Mouse (Mus musculus): ENCODE data around the gene Mki67. TPM values are rescaled to one million over a fixed set of nuclear protein-coding genes. Genes with fewer than 3 reads are reported as not detected.
A peak's percentile ranks its signal among the peaks of the same experiment; 100 is the strongest.

Gene Mki67
- polyA plus RNA-seq, 1 experiment from 2014 or later = 65.6 TPM

DNA sequence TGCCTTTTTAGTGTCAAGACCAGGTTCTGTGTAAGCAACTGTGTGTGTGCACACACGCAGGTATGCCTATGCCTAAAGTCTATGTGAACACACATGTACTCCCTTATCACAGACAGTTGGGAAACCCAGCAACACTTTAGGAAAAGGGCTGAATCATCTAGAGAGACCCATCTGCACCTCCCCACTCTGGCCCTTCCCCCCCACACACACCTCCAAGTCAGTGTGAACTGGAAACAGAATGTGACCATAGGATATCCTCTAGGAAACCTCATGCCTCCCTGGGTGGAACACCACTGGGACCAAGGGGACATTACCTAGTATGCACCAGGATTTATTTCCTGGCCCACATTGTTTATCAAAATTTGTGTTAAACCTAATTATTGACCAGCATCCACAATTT, 66.9 kb downstream of the Mki67 start:
- whole genome bisulfite sequencing = 86% methylated on average over 1 of the region's 1 CpGs
- Histone ChIP-seq H3K9me3 (replicated peaks; ENCODE audit: control insufficient read depth, low read length) (no peaks in the 10 kb centered on the region), H3K4me2 (ENCODE audit: low read depth, low read length) (no peak overlapping the region), H3K4me3 (ENCODE audit: low read depth, low read length) (no peak overlapping the region), H3K36me3 (replicated peaks; ENCODE audit: control insufficient read depth, insufficient read depth, low read depth, low read length) (no peaks in the 10 kb centered on the region), H3K27ac (replicated peaks; ENCODE audit: low read depth, low read length) (no peak overlapping the region), H3K9ac (replicated peaks; ENCODE audit: low read length) (no peak overlapping the region), H3K27me3 (ENCODE audit: control insufficient read depth, insufficient read depth, low read length) (no peaks in the 10 kb centered on the region), H3K4me1 (ENCODE audit: control insufficient read depth, insufficient read depth, low read length) (no peaks in the 10 kb centered on the region)
- ATAC-seq (replicated peaks; ENCODE audit: insufficient number of reproducible peaks, low FRiP score, low TSS enrichment, low read depth) (no peak), DNase-seq (ENCODE audit: low spot score) (no peak)

DNA sequence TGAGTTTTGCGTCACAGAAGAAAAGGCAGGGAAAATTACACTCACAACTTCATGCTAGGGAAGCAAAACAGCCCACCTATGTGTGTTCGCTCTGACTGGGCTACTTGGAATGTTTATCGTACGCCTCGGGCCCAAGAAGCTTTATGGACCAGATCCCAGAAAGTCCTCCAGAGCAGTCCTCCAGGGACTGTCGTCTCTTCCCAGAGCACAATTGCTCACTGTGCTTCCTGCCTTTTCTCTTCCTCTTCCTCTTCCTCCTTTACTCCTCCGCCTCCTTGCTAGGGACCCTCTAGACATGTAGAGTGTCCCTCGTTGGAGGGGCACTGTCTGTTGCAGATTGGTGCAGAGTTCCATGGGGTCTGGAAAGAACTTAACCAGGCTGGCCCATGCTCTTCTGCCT, 67.3 kb downstream of the Mki67 start:
- Histone ChIP-seq H3K4me2 (ENCODE audit: low read depth, low read length) (no peak overlapping the region), H3K27me3 (ENCODE audit: control insufficient read depth, insufficient read depth, low read length) (no peaks in the 10 kb centered on the region), H3K9ac (replicated peaks; ENCODE audit: low read length) (no peak overlapping the region), H3K4me3 (ENCODE audit: low read depth, low read length) (no peak overlapping the region), H3K9me3 (replicated peaks; ENCODE audit: control insufficient read depth, low read length) (no peaks in the 10 kb centered on the region), H3K27ac (replicated peaks; ENCODE audit: low read depth, low read length) (no peak overlapping the region), H3K36me3 (replicated peaks; ENCODE audit: control insufficient read depth, insufficient read depth, low read depth, low read length) (no peaks in the 10 kb centered on the region), H3K4me1 (ENCODE audit: control insufficient read depth, insufficient read depth, low read length) (no peaks in the 10 kb centered on the region)
- ATAC-seq (replicated peaks; ENCODE audit: insufficient number of reproducible peaks, low FRiP score, low TSS enrichment, low read depth) (no peak), DNase-seq (ENCODE audit: low spot score) (no peak)
- WGBS = 91% methylated on average over 8 of the region's 8 CpGs

GRCm38 (mm10) chr7:135646976-135647375, 69.2 kb downstream of the Mki67 start:
- H3K9ac ChIP-seq (replicated peaks; ENCODE audit: low read length) = no peak overlapping the region
- no peak overlapping the region for H3K4me2 ChIP-seq (ENCODE audit: low read depth, low read length)
- ATAC-seq (replicated peaks; ENCODE audit: insufficient number of reproducible peaks, low FRiP score, low TSS enrichment, low read depth) = no peak
- no peaks in the 10 kb centered on the region for H3K36me3 ChIP-seq (replicated peaks; ENCODE audit: control insufficient read depth, insufficient read depth, low read depth, low read length)
- H3K27me3 ChIP-seq (ENCODE audit: control insufficient read depth, insufficient read depth, low read length) = no peaks in the 10 kb centered on the region
- H3K4me3 ChIP-seq (ENCODE audit: low read depth, low read length) = no peak overlapping the region
- H3K9me3 ChIP-seq (replicated peaks; ENCODE audit: control insufficient read depth, low read length) = no peaks in the 10 kb centered on the region
- DNase-seq (ENCODE audit: low spot score) = no peak
- H3K27ac ChIP-seq (replicated peaks; ENCODE audit: low read depth, low read length) = no peak overlapping the region
- no peaks in the 10 kb centered on the region for H3K4me1 ChIP-seq (ENCODE audit: control insufficient read depth, insufficient read depth, low read length)
- WGBS = 82% methylated on average over 6 of the region's 6 CpGs

DNA sequence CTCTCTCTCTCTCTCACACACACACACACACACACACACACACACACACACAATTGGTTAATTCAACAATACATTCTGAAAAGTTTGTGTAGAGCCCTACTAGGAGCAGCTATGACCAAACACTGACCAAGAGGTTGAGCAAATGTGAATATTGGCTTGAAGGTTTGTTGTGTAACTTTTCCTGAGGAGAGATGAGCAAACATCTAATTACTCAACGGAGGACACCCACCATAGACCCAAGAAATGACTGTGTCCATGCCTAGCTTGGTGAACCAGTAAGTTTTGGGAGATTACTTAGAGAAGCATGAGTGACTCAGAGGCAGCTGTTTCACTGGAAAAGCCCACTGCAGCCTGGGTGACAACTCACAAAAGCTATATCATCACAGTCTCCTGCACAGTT, 71.7 kb downstream of the Mki67 start:
- ATAC-seq (replicated peaks; ENCODE audit: insufficient number of reproducible peaks, low FRiP score, low TSS enrichment, low read depth) (no peak), DNase-seq (ENCODE audit: low spot score) (no peak)
- Histone ChIP-seq H3K4me3 (ENCODE audit: low read depth, low read length) (no peak overlapping the region), H3K36me3 (replicated peaks; ENCODE audit: control insufficient read depth, insufficient read depth, low read depth, low read length) (no peaks in the 10 kb centered on the region), H3K9ac (replicated peaks; ENCODE audit: low read length) (no peak overlapping the region), H3K9me3 (replicated peaks; ENCODE audit: control insufficient read depth, low read length) (no peaks in the 10 kb centered on the region), H3K4me1 (ENCODE audit: control insufficient read depth, insufficient read depth, low read length) (no peaks in the 10 kb centered on the region), H3K4me2 (ENCODE audit: low read depth, low read length) (no peak overlapping the region), H3K27me3 (ENCODE audit: control insufficient read depth, insufficient read depth, low read length) (no peaks in the 10 kb centered on the region), H3K27ac (replicated peaks; ENCODE audit: low read depth, low read length) (no peak overlapping the region)
- 76% methylated on average over 1 of the region's 1 CpGs for WGBS

- H3K4me3 ChIP-seq (ENCODE audit: low read depth, low read length) = no peak overlapping the region
- H3K9me3 ChIP-seq (replicated peaks; ENCODE audit: control insufficient read depth, low read length) = no peaks in the 10 kb centered on the region
- H3K27ac ChIP-seq (replicated peaks; ENCODE audit: low read depth, low read length) = no peak overlapping the region
- no peaks in the 10 kb centered on the region for H3K36me3 ChIP-seq (replicated peaks; ENCODE audit: control insufficient read depth, insufficient read depth, low read depth, low read length)
- ATAC-seq (replicated peaks; ENCODE audit: insufficient number of reproducible peaks, low FRiP score, low TSS enrichment, low read depth) = no peak
- H3K4me2 ChIP-seq (ENCODE audit: low read depth, low read length) = no peak overlapping the region
- H3K27me3 ChIP-seq (ENCODE audit: control insufficient read depth, insufficient read depth, low read length) = no peaks in the 10 kb centered on the region
- WGBS = 65% methylated on average over 14 of the region's 14 CpGs
- no peaks in the 10 kb centered on the region for H3K4me1 ChIP-seq (ENCODE audit: control insufficient read depth, insufficient read depth, low read length)
- DNase-seq (ENCODE audit: low spot score) = peak; percentile 68
- no peak overlapping the region for H3K9ac ChIP-seq (replicated peaks; ENCODE audit: low read length)
Observed at GRCm38 (mm10) chr7:135641698-135642507, 74.3 kb downstream of the Mki67 start.

Other genes starting within 250 kb of the Mki67 start
- not detected in 2 replicates for gene Clrn3, start 187.7 kb downstream of the Mki67 start, polyA plus RNA-seq (2014; fragmentation: Nextera tagmentation; extraction: Ambion mirVana)
- gene Ptpre, start 178.9 kb downstream of the Mki67 start, polyA plus RNA-seq (2014; fragmentation: Nextera tagmentation; extraction: Ambion mirVana) = 1.0 and 1.2 TPM in 2 replicates

Measured in embryonic facial prominence, embryonic 11.5 days (tissue).